Mouse (Mus musculus): Measurements from ENCODE around the gene Gm21663.
"Not testable (repeated sequence)": the region's sequence is repeated elsewhere in the genome, so short reads cannot be mapped to it uniquely, and the experiment has no call there.

- TF ChIP-seq POLR2A (IDR thresholded peaks at IDR 0.05; ENCODE audit: borderline replicate concordance, control insufficient read depth, low read depth, low read length); CTCF (IDR thresholded peaks at IDR 0.05; ENCODE audit: control insufficient read depth, insufficient read depth, low read length): not testable (repeated sequence)
Measured at GRCm38 (mm10) chr5:25954317-25954716, 12.1 kb upstream of the Gm21663 start, which contains the start of gene Gm21671.
